Mouse (Mus musculus) gastrocnemius, postnatal 4 days (tissue): ENCODE measurements around the gene Fstl4. TPM values are rescaled to one million over a fixed set of nuclear protein-coding genes. Genes with fewer than 3 reads are reported as not detected.
"Not testable (repeated sequence)": the region's sequence is repeated elsewhere in the genome, so short reads cannot be mapped to it uniquely, and the experiment has no call there.

ENCODE experiments used
- DNase-seq, 2 experiments: peaks; one replicate each; pipeline ENCODE4 v3.0.0; 2021 to 2022; ENCODE audit warnings: low spot score in 2 of 2, mixed read lengths in 2 of 2
- total RNA-seq, 2 experiments: library from RNA; stranded (reverse); gene quantifications; 2 replicates each; pipeline ENCODE4 v1.2.3; 2021

Fstl4 gene
- total RNA-seq, 2 experiments from 2014 or later = 0.13 to 0.20 TPM

DNA sequence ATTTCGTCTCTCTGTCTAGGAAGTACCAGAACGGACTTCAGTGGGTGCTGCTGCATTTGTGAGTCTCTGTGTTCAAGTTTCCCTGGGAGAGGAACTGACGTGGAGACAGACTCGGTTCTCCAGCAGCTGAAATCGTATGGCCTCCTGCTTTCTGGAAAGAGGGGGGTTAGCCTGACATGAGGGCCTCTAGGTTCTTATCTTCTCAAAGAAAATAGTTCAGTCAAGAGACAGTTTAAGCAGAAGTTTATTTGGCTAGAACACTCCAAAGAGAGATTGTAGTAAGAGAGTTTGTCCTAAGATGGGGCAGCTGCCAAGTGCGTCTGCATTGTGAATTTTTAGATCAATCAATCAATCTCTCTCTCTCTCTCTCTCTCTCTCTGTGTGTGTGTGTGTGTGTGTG, 362.2 kb downstream of the Fstl4 start:
- no peak for DNase-seq

DNA sequence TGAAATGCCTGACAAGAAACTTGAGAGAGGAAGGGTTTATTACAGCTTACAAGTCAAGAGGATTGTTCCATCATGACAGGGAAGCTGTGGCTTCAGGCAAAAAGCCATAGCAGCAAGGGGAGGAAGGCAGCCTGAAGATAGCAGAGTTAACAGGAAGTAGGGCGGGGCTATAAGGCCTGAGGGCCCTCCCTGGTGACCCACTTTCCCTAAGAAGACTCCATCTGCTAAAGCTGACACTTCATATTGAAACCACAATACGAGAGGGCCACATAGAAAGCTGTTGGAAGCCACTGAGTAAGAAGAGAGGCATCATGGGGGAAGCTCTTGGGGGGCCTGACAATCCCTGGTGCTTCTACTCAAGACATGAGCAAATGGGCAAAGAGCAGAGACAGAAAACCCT, 364.2 kb downstream of the Fstl4 start:
- no peak for DNase-seq

DNA sequence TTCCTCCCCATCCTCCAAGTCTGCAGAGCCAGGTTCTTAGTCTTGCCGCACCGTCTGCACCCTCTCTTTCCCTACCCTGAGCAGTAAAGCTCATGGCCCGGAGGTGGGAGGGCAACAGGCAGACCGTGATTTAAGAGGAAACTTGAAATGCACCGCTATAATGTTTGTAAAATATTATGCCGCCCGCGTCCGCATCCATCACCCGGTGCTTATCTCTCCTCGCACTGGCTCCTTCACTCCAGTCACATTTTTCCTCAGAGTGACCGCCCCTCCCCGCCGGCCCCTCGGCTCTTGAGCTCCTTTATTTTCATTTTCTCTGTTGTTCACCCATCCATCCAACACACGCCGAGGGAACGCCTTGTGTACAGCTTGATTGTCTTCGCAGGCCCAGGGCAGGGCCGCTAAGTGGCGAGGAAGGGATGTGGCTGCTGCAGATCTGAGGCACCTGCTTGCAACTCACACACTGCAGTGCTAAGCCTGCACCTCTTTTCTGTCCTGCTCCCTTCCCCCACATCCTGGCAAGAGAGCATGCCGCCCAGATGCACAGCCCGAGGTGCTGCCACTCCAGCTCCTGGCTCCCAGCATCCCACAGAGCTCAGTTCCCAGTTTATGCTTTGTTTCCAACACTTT, 368.1 kb downstream of the Fstl4 start:
- no peak for DNase-seq

DNA sequence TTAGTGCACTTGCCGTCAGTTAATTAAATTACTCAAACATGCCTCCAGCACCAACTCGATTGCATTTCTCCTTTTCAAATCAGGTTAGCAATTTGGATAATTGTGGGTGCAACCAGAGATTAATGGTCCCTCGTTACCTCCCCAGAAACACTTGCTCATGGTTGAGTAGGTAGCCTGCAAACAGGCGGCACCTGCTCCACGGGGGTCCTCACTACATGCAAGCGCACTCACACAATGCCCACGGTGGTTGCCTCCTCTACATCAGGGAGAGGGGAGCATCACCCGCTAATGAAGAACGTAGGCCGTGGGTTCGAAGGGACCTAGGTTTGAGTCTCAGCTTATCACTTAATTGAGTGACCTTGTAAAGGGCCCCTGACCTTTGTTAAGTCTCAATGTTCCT, 371.9 kb downstream of the Fstl4 start:
- no peak for DNase-seq

DNA sequence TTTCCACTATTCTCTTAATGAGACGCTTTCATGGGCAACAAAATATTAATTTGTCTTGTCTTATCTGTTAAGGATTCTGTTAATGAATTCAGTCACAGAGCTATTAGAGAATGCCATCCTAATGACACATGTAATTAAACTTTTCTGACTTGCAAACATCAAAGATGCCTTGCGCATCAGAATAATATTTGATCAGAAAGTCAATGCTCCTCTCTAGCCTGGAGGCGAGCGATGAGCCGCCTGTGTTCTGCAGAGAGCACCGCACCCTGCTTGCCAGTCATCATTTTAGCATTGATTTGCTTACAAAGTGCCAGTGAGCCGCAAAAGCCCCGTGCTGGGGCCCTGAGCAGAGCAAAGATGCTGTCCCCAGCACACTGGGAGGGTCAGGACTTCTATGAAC, 372.9 kb downstream of the Fstl4 start:
- no peak for DNase-seq

DNA sequence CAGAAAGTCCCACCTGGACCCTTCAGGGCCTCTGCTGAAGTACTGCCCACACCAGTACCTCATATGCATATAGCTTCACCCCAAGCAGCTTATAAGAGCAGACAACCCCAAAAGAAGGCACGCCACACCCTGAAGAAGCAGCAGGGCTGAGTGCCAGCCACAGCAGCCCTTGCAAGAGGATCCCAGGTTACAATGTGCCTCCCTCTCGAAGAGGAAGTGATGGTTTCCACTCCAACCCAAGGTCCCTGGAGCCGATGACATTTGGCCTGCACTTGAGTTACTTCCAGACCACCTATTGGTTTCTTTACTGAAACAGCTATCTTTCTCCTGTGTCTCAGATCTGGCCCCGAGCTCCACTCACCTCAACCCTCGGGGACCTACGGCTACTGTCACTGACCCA, 373.8 kb downstream of the Fstl4 start:
- DNase-seq = no peak

DNA sequence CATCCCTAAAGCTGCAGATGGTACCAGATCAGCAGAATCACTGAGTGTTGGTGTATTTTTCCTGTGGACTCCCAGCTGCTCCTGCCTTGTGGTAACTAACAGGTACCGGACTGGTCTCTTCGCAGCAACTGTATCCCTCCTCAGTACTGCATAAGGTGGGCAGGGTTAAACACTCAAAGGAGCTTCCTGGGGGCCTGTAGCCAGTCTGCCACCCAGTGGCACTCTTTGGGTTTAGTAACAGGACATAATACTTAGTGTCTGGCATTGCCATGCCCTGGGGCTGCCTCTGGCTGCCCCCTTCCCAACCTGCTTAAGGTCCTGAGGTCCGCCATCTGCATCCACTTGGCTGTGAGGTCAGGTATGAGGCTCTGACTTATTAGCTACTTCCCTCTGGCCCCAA, 375.2 kb downstream of the Fstl4 start:
- DNase-seq = no peak

DNA sequence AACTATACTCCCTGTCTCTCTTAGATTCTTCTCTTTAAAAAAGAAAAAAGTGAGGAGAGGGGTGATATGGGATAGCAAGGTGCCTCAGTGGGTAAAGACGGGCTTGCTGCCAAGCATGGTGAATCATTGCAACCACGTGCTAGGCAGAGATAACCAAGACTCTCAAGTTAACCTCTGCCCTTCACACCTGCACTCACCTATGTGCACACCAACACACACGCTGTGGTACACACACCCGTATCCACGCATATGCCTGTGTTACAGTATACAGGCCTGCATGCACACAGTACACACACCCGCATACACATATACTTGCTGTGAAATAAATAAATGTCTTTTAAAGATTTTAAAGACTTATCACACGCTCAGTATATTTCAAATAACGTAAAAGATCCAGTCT, 375.8 kb downstream of the Fstl4 start:
- DNase-seq = no peak

DNA sequence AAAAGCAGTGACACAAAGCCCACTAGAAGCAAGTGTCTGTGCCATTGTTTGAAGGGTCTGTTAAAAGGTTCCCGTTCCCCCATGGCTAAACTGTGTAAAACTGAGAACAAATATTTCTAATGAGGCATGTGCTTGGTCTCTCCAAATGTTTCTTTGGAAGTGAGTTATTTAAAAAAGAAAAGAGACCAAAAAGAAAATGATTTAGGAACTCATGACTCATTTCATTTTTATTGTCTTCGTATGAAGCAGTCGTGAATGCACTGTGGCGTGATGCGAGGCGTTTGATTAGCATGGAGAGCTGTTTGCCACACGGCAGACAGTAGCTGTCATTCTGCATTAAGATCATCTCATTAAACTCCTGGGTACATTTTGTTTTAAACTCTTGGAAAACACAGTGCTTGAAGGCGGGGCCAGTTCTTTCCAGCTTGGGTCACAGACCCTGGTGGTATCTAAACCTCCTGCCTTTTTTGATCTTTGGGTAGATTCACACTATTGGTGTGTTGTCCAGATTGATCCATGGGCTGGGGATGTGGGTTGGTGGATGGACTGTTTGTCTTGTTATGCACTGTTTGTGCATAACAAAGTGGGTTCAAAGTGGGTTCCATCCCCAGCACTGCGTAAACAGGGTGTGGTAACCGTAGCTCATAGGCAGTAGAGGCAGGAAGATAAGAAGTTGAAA, 376.4 kb downstream of the Fstl4 start:
- DNase-seq = no peak

DNA sequence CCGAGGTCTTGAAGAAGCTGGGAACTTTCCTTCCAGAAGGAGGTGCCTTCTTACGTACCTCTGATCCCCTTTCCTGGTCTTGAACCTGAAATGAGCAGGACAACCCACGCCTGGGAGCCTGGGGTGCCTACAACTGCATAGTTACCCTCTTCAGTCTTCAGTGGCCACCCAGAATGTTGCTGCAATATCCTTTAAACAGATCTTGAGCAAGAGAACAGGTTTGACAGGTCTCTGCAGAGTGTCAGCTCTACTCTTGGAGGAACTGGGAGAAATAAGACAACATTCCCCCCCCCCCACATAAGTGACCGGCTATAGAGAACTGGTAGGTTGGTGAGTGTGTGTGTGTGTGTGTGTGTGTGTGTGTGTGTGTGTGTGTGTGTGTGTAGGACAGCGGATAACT, 379.1 kb downstream of the Fstl4 start:
- no peak for DNase-seq

DNA sequence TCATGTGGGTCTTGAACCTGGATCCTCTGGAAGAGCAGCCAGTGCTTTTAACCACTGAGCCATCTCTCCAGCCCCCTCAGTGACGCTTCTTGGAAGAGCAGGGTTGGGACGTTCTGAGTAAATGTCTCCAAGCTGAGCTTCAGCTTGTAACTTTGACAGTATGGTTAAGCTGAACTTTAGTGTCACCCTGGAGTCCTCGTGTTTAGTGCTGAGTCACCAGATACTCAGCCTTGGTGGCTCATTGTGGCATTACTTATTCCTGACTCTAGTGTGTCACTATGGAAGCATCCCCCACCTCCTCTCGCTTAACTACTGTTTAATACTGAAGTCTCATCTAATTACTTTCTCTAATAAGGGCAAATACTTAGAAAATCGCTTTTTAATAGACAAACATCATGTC, 380.1 kb downstream of the Fstl4 start:
- DNase-seq = no peak

DNA sequence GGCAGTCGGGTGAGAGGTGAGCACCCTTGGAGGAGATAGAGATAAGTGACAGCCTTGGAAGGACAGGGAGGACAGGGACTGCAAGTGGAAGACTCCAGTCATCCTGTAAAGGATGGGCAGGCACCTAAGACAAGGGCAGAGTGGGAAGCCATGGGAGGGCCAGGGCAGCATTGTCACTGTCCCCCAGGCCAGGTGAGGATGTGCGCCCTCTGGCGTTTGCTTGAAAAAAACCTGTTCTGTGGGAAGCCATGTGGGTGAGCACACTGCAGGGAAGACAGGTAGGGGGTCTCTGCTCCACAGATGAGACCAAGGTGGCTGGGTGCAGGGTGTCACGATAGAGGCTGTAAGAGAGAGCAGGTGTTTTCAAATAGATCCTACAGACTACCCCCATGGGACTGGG, 381.9 kb downstream of the Fstl4 start:
- no peak for DNase-seq

DNA sequence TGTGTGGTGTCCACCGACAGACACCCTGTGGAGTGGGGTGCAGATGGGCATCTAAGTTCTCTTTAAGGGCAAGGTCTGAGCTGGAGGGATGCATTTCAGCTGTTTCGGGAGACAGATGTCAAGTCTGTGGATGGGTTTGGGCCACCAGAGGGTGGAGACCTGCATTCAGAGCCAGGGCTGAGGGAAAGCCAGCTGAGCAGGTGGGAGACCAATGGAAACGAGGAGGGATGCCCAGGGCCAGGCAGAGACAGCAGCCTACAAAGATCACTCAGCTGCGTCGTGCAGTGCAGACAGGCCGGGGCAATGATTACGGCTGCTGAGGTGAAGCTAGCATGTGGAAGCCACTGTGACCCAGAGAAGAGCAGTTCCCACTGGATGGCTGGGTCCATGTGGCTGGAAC, 392.0 kb downstream of the Fstl4 start:
- no peak for DNase-seq

DNA sequence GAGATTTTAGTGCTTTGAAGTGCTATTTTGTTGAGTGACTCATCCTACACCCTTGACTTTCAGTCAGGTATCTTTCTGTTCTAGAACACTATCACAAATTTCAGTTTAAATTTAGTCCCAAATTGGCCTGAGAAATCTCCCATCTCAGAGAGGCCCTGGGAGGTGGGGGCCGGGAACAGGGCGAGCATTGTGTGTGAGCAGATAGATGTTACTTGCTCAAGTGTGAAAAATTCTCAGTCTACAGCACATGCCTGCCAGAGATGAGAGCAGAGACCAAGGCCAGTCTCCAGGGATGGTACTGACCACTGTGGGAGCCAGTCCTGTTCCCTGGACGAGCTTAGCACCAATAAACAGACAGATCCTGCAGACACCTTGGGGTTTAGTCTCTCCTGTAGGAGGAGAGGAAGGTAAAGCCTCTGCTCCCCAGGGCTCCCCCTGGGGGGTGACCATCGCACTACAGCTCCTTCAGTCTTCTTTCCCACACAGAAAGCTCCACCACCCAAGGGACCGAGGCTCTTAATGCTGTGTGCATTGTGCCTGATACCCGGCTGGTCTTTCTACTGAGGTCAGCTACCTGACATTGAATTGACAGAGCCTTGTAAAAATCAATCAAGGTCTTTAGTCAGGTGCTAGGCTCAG, 393.3 kb downstream of the Fstl4 start:
- no peak for DNase-seq

DNA sequence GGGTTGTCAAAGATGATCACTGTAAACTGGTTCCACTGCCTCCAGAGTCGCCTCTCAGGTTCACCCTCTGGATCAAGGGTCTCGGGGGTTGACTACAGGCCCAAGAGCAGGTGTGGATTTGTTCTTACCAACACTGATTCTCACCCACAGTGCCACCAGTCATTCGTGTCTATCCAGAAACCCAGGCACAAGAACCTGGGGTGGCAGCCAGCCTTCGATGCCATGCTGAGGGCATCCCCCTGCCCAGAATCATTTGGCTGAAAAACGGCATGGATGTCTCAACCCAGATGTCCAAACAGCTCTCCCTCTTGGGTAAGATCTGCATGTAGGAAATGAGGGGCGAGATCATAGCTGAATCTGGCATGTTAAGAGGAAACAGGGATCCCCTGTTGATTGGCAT, 398.0 kb downstream of the Fstl4 start:
- DNase-seq = no peak

DNA sequence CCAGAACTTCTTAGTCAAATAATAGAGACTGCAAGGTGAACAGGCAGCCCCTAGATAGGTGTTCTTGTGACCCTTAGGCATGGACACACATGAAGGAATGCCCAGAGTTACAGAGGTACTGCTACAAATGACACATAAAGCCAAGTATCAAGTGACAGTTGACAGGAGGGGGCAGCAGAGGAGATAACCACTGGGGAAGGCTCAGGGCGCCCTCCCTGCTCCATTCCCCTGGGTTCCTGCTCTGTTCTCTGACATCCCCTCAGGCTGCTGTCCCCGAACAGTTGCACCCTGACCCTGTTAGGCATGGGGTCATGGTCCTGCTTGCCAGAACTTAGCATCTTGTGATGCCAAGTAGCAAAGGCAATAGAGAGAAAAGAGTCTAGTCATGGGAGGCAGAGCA, 402.0 kb downstream of the Fstl4 start:
- no peak for DNase-seq

DNA sequence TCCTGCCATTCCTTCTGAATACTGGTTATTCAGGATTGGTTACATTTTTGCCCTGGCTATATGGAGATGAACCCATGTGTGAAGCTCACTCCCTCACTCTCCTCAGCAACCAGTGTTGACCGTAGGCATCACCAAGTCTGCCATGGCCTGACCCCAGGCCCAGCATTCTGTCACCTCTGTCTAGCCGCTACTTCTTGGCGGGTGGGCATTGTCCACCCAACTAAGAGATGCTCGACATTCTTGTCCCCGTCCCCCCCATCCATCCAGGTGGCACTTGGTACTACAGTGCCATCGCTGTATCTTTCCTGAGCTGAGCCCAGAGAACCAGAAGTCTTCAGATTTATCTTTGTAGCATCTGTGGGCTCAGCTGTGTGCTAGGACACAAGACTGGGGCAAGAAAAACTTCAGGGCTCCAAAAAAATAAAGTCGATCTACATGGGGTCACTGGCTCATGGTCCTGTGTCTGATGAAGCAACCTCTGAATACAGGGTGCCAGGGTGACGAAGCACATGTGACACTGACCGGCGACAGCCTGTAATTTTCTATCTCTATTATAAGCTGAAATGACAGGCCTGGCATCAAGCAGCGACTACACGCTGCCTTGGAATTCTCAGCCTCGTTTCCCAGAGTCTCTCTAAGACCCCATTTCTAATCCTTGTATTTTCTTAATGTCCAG, 417.9 kb downstream of the Fstl4 start:
- no peak for DNase-seq

DNA sequence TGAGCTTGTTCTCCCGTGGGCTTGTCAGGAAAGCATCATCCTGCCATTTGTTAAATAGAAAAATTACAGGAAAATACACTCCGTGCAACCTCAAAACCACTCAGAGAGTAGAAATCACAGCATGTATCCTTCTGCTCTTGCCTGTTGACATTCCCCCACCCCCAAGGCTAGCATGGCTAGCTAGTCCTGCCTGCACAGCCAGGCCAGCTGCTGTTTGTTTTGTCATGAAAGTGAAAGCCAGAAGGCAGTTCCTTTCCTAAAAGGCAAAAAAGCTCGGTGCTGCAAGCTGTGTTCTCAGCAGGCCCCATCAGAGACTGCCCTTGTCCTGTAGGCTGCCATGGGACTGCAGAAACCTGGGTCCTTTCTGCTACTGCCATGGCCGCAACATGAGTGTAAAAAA, 418.4 kb downstream of the Fstl4 start:
- DNase-seq = no peak

DNA sequence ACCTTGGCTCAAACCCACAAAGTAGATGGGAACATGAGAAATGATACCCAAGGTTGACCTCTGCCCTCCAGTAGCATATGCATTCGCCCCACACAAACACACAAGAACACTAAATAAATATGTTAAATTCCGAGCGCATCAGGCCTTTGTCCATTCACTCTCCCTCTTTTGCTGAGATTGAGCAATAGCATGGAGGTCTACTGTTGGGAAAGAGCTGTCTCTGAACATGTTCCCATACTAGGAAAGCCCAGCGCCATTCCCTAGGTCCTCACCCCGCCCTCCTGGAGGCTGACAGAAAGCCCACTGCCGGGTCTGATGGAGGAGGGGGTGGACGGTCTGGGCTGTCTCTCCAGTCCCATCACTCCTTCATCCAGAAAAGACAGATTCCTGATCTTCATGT, 419.6 kb downstream of the Fstl4 start:
- no peak for DNase-seq

DNA sequence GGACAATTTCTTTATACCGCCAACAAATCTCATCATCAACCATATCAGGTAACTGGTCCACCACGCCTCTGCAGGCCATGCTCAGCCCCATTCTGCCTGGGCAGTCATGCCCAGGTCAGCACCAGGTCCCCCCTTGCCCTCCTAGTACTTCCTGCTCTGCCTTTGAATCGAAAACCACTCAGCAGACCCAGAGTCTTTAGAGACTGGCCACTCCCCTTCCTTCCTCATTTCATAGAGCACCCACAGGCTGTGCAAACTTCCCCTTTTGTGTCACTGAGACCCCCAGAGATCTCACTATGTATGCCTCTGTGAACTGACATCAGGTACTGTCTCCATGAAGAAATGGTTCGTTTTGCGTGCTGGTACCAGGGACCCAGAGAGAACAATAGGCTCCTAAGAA, 420.3 kb downstream of the Fstl4 start:
- no peak for DNase-seq

DNA sequence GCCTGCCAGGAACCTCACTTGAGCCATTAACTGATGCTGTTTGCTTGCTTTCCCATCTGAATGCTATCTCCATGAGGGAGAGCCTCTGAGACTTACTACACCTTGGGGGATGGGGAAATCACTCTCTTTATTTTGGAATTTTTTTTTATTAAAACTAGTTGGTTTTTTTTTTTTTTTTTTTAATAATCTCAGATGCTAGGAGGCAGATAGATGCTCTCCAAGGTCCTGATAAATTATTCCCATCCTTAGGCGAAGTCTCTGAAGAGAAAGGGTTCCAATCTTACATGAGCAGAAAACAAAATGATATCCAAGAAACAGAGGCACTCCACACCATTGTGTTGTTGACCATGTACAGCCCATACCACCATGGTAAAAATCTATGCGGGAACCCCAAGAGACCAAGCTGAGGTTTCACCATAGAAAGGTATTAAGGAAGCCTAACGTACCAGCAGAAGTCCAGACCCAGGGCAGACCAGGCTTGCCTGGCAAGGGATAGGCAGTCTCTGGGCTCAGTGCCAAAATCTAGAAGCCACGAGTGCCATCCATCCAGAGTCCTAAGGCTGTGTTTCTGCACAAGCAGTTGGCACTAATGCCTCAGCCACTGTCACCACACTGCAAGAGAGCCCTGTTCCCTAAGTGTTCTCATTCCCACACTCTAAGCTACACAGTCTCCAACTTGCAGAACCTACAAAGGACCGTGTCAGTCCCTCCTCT, 423.1 kb downstream of the Fstl4 start:
- no peak for DNase-seq

DNA sequence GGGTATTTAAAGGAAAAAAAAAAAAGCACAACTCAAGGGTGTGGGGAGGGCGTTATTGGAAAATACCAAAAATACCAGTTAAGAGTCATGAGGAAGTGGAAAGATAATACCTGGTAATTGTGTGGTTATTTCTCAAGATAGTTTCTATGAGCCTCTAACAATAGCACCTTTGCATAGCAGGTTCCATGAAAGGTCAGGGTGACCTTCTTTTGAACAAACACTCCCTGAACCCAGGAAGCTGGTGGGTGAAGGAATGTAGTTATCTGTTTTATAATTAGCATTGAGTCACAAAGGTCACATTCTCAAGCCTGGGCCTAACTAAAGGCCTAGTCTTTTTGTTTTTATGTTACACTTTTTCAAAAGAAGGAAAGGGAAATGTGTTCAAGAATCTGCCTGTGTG, 432.1 kb downstream of the Fstl4 start:
- not testable (repeated sequence) for DNase-seq
